Mouse (Mus musculus) megakaryocyte, embryonic 14.5 days (primary cell): ENCODE results near the gene 4931422A03Rik. TPM values are rescaled to one million over a fixed set of nuclear protein-coding genes. Genes with fewer than 3 reads are reported as not detected.

Source experiments
- H3K27me3 ChIP-seq: replicated peaks from 2 replicates; pipeline ENCODE3; 2012; ENCODE audit warnings: inconsistent platforms
- H3K36me3 ChIP-seq: replicated peaks from 2 replicates; pipeline ENCODE3; 2012; ENCODE audit warnings: low read length, inconsistent platforms, mixed read lengths
- H3K4me1 ChIP-seq: 2 replicates; pipeline ENCODE4 v1.6.1; 2012; ENCODE audit warnings: inconsistent platforms
- H3K4me3 ChIP-seq: replicated peaks from 2 replicates; pipeline ENCODE3; 2012; ENCODE audit warnings: moderate library complexity, mild to moderate bottlenecking, inconsistent platforms
- H3K9me3 ChIP-seq: 2 replicates; pipeline ENCODE4 v1.6.1; 2012; ENCODE audit warnings: inconsistent platforms
- FLI1 ChIP-seq: IDR thresholded peaks from 2 replicates; pipeline ENCODE4 v1.6.1; 2012; ENCODE audit warnings: low read length, inconsistent platforms, mixed read lengths
- GATA1 ChIP-seq: IDR thresholded peaks from 3 replicates; pipeline ENCODE4 v1.6.1; 2012; ENCODE audit warnings: mixed read lengths, low read length, inconsistent platforms, borderline replicate concordance
- polyA plus RNA-seq: library from polyadenylated mRNA; stranded (reverse); fragments of >175 nt; gene quantifications from 2 replicates; pipeline ENCODE4 v1.2.3, GENCODE M21; 2012; ENCODE audit warnings: low replicate concordance; ENCODE audit not compliant: insufficient read depth

The 4931422A03Rik gene
- polyA plus RNA-seq, 1 experiment, result not detected

DNA sequence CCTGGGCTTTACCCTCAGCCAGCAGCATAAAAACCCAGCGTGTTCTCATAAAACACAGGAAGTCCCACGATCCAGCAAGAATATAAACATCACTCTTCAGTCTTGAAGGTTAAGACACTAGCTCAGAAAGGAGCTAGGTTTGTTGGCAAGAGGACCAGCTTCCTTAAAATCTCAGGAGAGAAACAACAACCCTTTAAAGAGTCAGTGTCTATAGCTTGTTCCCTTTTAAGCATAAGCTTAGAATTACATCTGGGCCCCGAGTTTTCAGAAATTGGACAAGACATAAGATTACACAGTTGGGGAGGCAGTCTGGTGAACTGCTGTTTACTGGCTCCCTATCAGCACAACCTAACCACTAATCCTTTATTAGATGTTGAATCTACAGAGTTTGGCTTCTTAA lies 56.3 kb downstream of the 4931422A03Rik start:
- no peaks in the 10 kb centered on the region for H3K27me3 ChIP-seq
- no peak for TF ChIP-seq FLI1
- no peak for TF ChIP-seq GATA1
- H3K4me3 ChIP-seq, result peak overlapping the region; percentile 96
- H3K9me3 ChIP-seq, result no peaks in the 10 kb centered on the region
- H3K4me1 ChIP-seq, result peaks cover 72% of the 10 kb centered on the region
- peaks cover 58% of the 10 kb centered on the region for H3K36me3 ChIP-seq

- Histone ChIP-seq H3K9me3 (no peaks in the 10 kb centered on the region), H3K4me1 (peaks cover 76% of the 10 kb centered on the region), H3K36me3 (peaks cover 59% of the 10 kb centered on the region), H3K27me3 (no peaks in the 10 kb centered on the region), H3K4me3 (peak overlapping the region; percentile 96)
- TF ChIP-seq FLI1 (no peak), GATA1 (no peak)
Measured at GRCm38 (mm10) chr2:103970791-103971649, 57.1 kb downstream of the 4931422A03Rik start.

DNA sequence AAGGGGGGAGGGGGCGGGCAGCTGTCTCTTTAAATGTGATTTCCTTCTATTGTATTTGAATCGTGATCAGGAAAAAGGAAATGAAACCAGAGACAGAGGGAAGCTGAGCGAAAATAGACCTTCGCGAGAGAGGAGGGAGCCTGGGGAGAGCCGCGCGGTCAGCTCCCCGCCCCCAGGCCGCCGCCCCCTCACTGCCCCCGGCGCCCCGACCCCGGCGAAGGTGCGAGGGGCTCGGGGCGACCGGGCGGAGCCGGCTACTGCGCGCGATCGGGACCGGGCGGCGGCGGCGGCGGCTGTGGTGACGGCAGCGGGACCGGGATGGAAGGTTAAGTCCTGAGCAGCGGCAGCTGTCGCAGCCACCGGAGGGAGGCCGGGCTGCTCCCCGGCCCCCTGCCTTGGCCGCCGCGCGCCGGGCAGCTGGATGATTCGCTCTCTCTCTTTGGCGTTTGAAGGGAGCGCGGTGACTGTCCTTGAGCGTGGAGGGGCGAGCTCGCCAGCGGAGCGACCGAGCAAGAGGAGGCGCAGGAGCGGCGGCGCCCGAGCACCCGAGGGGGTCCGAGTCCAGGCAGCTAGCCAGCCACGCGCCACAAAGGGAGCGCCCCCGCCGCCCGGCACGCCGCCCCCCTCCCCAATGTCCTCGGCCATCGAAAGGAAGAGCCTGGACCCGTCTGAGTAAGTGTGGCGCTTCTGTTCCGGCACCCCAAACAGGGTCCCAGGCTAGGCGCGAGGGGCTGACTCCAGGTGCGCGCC lies 57.9 kb downstream of the 4931422A03Rik start:
- H3K4me1 ChIP-seq, result peaks cover 76% of the 10 kb centered on the region
- TF ChIP-seq GATA1, result no peak
- no peak for TF ChIP-seq FLI1
- no peaks in the 10 kb centered on the region for H3K9me3 ChIP-seq
- H3K36me3 ChIP-seq, result peaks cover 59% of the 10 kb centered on the region
- peak overlapping the region; percentile 96 for H3K4me3 ChIP-seq
- H3K27me3 ChIP-seq, result no peaks in the 10 kb centered on the region

GRCm38 (mm10) chr2:103969437-103970040 lies 58.6 kb downstream of the 4931422A03Rik start:
- H3K36me3 ChIP-seq, result peaks cover 58% of the 10 kb centered on the region
- no peaks in the 10 kb centered on the region for H3K9me3 ChIP-seq
- peak overlapping the region; percentile 96 for H3K4me3 ChIP-seq
- H3K4me1 ChIP-seq, result peaks cover 76% of the 10 kb centered on the region
- TF ChIP-seq FLI1 (no peak), GATA1 (no peak)
- no peaks in the 10 kb centered on the region for H3K27me3 ChIP-seq

- peaks cover 56% of the 10 kb centered on the region for H3K36me3 ChIP-seq
- TF ChIP-seq FLI1 (no peak), GATA1 (no peak)
- H3K4me1 ChIP-seq, result peaks cover 75% of the 10 kb centered on the region
- H3K27me3 ChIP-seq, result no peaks in the 10 kb centered on the region
- H3K4me3 ChIP-seq, result peak overlapping the region; percentile 96
- no peaks in the 10 kb centered on the region for H3K9me3 ChIP-seq
Measured at GRCm38 (mm10) chr2:103968919-103969436, 59.2 kb downstream of the 4931422A03Rik start.

GRCm38 (mm10) chr2:103968186-103968585 lies 60.0 kb downstream of the 4931422A03Rik start:
- H3K9me3 ChIP-seq, result no peaks in the 10 kb centered on the region
- no peak for TF ChIP-seq GATA1
- TF ChIP-seq FLI1, result no peak
- peaks cover 71% of the 10 kb centered on the region for H3K4me1 ChIP-seq
- H3K27me3 ChIP-seq, result no peaks in the 10 kb centered on the region
- peaks cover 51% of the 10 kb centered on the region for H3K36me3 ChIP-seq
- H3K4me3 ChIP-seq, result peak overlapping the region; percentile 96

DNA sequence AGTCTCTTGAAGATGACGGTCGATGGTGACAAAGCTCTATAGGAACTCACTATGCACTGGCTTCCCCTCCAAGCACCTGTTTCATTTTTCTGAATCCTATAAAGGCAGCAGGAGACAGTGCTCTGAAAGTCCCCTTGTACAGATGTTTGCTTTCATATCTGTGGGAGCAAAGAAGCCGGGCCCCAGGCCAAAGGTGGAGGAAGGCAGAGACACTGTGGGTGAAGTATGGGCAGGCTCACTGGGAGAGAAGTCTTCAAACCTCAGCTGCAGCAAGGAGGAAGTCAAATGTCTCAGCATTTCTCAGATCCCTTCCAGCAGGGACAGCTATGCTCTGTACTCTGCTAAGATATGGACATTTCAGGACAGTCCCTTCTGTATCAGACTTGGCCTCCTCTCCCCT lies 62.8 kb downstream of the 4931422A03Rik start:
- H3K36me3 ChIP-seq, result peaks cover 47% of the 10 kb centered on the region
- H3K9me3 ChIP-seq, result no peaks in the 10 kb centered on the region
- no peaks in the 10 kb centered on the region for H3K27me3 ChIP-seq
- H3K4me3 ChIP-seq, result peak overlapping the region; percentile 85
- peaks cover 77% of the 10 kb centered on the region for H3K4me1 ChIP-seq
- no peak for TF ChIP-seq GATA1
- no peak for TF ChIP-seq FLI1

GRCm38 (mm10) chr2:103962349-103962748 lies 65.8 kb downstream of the 4931422A03Rik start:
- no peaks in the 10 kb centered on the region for H3K27me3 ChIP-seq
- H3K4me1 ChIP-seq, result peaks cover 94% of the 10 kb centered on the region
- no peaks in the 10 kb centered on the region for H3K9me3 ChIP-seq
- H3K36me3 ChIP-seq, result peaks cover 47% of the 10 kb centered on the region
- peak overlapping the region; percentile 78 for H3K4me3 ChIP-seq
- TF ChIP-seq FLI1 (no peak), GATA1 (no peak)

- Histone ChIP-seq H3K36me3 (peaks cover 22% of the 10 kb centered on the region), H3K27me3 (no peaks in the 10 kb centered on the region), H3K4me1 (peaks cover 94% of the 10 kb centered on the region), H3K4me3 (peak overlapping the region; percentile 90), H3K9me3 (no peaks in the 10 kb centered on the region)
- TF ChIP-seq GATA1 (no peak), FLI1 (no peak)
Measured at GRCm38 (mm10) chr2:103959574-103959973, 68.6 kb downstream of the 4931422A03Rik start.

DNA sequence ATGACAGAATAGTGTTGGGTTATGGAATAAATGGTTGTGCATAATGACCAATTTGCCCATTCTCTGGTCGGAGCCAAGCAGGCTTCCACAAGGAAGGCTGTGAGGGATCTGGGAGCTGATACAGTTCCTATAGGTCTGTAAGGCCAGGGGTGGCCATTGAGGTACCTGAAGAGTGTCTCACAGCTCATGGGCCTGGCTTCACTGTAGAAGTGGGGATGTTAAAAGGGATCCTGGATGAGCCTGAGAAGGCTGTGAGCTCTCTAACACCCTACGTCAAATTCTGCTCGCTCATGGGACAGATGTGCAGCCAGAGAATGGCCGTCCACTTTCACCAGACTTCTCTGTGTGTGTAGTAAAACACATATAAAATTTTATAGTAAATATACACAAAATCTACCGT lies 69.1 kb downstream of the 4931422A03Rik start:
- no peaks in the 10 kb centered on the region for H3K27me3 ChIP-seq
- H3K4me1 ChIP-seq, result peaks cover 95% of the 10 kb centered on the region
- TF ChIP-seq FLI1 (no peak), GATA1 (no peak)
- no peaks in the 10 kb centered on the region for H3K9me3 ChIP-seq
- H3K4me3 ChIP-seq, result peak overlapping the region; percentile 90
- H3K36me3 ChIP-seq, result peaks cover 19% of the 10 kb centered on the region
